Mouse (Mus musculus) forebrain, embryonic 11.5 days (tissue): ENCODE measurements around the gene Sf3b3. TPM values are rescaled to one million over a fixed set of nuclear protein-coding genes. Genes with fewer than 3 reads are reported as not detected.
"Not testable (repeated sequence)": the region's sequence is repeated elsewhere in the genome, so short reads cannot be mapped to it uniquely, and the experiment has no call there.

ENCODE experiments used
- ATAC-seq: fragments of 200-750 bp; cut with Nextera tagmentation; replicated peaks from 2 replicates; pipeline ENCODE4 v1.8.0; 2017; ENCODE audit warnings: moderate TSS enrichment; ENCODE audit not compliant: low FRiP score
- DNase-seq: peaks from one replicate; pipeline ENCODE4 v3.0.0-alpha.2; 2017; ENCODE audit warnings: low spot score
- H3K27ac ChIP-seq: fragments of 300-500 bp; sonication (generic); 2 replicates; pipeline ENCODE4 v1.5.1; 2014; ENCODE audit warnings: low read depth, low read length
- H3K27me3 ChIP-seq: fragments of 300-500 bp; sonication (generic); 2 replicates; pipeline ENCODE4 v1.6.1; 2014; ENCODE audit warnings: mild to moderate bottlenecking, low read length, mixed read lengths; ENCODE audit not compliant: control insufficient read depth, insufficient read depth
- H3K36me3 ChIP-seq: fragments of 300-500 bp; sonication (generic); 2 replicates; pipeline ENCODE4 v1.6.1; 2014; ENCODE audit warnings: mild to moderate bottlenecking, low read length, moderate library complexity, mixed read lengths; ENCODE audit not compliant: control insufficient read depth, insufficient read depth
- H3K4me1 ChIP-seq: fragments of 300-500 bp; sonication (generic); replicated peaks from 2 replicates; pipeline ENCODE4 v1.6.1; 2014; ENCODE audit warnings: low read length, mixed read lengths; ENCODE audit not compliant: control insufficient read depth, insufficient read depth
- H3K4me2 ChIP-seq: fragments of 300-500 bp; sonication (generic); 2 replicates; pipeline ENCODE4 v1.6.1; 2014; ENCODE audit warnings: low read depth, mild to moderate bottlenecking, low read length, moderate library complexity, mixed read lengths; ENCODE audit not compliant: severe bottlenecking
- H3K4me3 ChIP-seq: fragments of 300-500 bp; sonication (generic); 2 replicates; pipeline ENCODE4 v1.5.1; 2014; ENCODE audit warnings: low read depth, low read length
- H3K9ac ChIP-seq: fragments of 300-500 bp; sonication (generic); 2 replicates; pipeline ENCODE4 v1.6.1; 2014; ENCODE audit warnings: low read length
- H3K9me3 ChIP-seq: fragments of 300-500 bp; sonication (generic); 2 replicates; pipeline ENCODE4 v1.6.1; 2016; ENCODE audit warnings: low read length, mixed read lengths; ENCODE audit not compliant: control insufficient read depth
- WGBS: fragments of 180-500 bp; shearing (Covaris S2); extraction: QIAGEN DNeasy Blood & Tissue Kit; methylation state at CpG from one replicate; pipeline ENCODE4 v1.1.7; 2014; 5-methylcytosine and 5-hydroxymethylcytosine counted together
- polyA plus RNA-seq: library from polyadenylated mRNA; unstranded; fragments of >200 nt; fragmentation: Nextera tagmentation; extraction: Ambion mirVana; gene quantifications from 2 replicates; pipeline ENCODE4 v1.2.1, GENCODE M21; 2014

The Sf3b3 gene
- polyA plus RNA-seq, 1 experiment from 2014 or later, result 231 TPM

DNA sequence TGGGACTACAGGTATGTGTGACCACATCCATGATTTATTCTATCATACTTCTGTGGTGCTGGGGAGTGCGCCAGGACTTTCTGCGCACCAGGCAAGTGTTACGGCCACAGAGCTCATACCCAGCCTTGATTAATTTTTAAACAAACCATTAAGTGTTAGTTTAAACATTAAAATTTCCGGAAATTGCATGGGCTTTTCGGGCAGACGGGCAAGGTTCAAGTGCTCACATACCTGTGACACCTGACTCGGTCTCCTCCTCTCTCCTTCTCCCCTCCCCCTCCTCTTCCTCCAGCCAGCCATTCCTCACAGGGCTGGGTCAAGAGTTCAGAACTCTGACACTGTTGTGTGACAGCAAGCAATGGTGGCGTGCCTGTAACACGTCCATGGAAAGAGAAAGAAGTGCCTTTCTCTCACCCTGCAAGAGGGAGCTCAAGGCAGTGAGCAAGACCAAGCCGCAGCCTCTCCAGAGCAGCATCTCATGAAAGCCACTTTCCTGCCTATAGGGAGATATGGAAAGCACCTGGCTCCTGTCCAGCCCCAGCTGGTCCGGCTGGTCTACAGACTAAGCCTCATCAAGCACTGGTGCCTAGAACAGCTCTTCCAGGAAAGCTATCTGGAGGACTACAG lies 53.9 kb downstream of the Sf3b3 start:
- Histone ChIP-seq H3K9me3 (no peaks in the 10 kb centered on the region), H3K27ac (no peak overlapping the region), H3K4me3 (no peak overlapping the region), H3K9ac (no peak overlapping the region), H3K36me3 (no peaks in the 10 kb centered on the region), H3K4me2 (no peak overlapping the region), H3K4me1 (no peaks in the 10 kb centered on the region), H3K27me3 (no peaks in the 10 kb centered on the region)
- 85% methylated on average over 11 of the region's 11 CpGs for WGBS
- DNase-seq (no peak), ATAC-seq (no peak)

DNA sequence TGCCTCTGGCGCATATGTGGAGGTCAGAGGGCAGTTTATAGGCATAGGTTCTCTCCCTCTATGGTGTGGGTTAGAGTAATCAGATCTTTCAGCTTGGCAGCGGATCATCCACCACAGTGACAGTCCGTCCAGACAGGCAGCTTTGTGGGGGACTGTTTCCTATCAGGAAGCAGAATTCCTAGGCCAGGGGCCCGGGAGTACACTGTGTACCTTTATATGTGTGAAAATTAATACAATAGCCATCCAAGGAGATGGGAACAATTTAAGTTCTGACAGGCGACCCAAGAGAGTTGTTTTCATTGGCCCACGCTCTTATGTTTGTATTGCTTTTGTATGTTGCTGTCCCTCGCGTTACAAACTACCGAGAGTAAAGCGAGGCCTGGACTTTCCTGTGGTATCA lies 55.4 kb downstream of the Sf3b3 start:
- no peak overlapping the region for H3K4me2 ChIP-seq
- H3K4me3 ChIP-seq, result no peak overlapping the region
- no peaks in the 10 kb centered on the region for H3K9me3 ChIP-seq
- H3K4me1 ChIP-seq, result no peaks in the 10 kb centered on the region
- 87% methylated on average over 10 of the region's 10 CpGs for WGBS
- H3K27ac ChIP-seq, result no peak overlapping the region
- ATAC-seq (no peak), DNase-seq (no peak)
- H3K27me3 ChIP-seq, result no peaks in the 10 kb centered on the region
- H3K9ac ChIP-seq, result no peak overlapping the region
- H3K36me3 ChIP-seq, result no peaks in the 10 kb centered on the region

DNA sequence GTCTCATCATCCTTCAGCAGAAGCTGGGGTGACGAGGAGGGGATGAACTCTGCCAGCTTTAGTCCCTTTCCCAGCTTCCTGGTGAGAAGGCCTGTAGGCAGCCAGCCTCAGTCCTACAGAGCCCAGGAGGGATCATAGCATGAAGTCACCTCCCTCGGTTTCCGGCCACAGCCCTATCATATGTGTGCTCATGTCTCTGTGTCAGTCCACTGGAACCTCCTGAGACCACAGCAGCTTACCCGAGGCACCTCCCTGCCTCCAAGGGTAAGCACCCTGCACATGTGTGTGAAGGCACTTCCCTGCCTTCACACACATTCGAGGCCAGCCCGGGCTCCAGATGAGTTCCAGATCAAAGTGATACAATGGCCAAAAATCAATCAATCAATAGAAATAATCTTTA lies 56.3 kb downstream of the Sf3b3 start:
- Histone ChIP-seq H3K27me3 (no peaks in the 10 kb centered on the region), H3K4me1 (no peaks in the 10 kb centered on the region), H3K9ac (no peak overlapping the region), H3K27ac (no peak overlapping the region), H3K4me2 (no peak overlapping the region), H3K4me3 (no peak overlapping the region), H3K36me3 (no peaks in the 10 kb centered on the region), H3K9me3 (no peaks in the 10 kb centered on the region)
- 84% methylated on average over 6 of the region's 6 CpGs for WGBS
- DNase-seq (no peak), ATAC-seq (no peak)

DNA sequence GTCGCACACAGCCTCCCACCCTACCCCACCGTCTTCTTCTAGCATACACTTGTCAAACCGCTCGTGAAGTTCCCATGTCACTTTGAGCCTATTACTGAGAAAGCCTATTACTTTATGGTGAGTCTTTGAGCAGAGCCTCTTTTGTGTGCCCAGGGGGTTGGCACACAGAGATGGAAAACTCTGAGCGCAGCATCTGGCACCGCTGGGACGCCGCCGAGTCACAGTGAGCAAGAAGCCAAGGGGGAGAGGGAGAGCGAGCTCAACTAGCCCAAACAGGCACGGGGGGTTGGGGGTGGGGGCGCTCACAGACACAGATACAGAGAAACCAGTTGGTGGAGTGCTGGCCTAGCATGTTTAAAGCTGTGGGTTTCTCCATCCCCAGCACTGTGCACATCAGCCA lies 57.0 kb downstream of the Sf3b3 start:
- Histone ChIP-seq H3K27ac (no peak overlapping the region), H3K36me3 (no peaks in the 10 kb centered on the region)
- ATAC-seq, result no peak

DNA sequence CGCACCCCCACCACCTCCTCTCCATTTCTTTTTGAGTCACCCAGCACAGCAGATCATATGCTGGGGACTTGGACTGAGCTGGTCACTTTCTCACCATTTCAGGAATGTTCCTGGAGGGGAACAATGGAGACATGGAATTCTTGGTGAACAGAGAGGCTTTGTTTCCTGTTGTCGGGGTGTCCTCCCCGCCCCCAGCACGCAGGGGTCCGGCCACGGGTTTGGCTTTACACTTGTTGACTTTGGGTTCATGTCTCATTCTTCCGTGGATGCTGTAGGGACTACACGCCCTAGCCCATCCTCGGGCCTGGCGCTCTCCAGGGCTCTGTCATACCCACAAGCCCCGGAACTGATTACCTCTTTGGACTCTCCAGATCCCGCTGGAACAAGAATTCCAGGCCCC lies 57.6 kb downstream of the Sf3b3 start:
- Histone ChIP-seq H3K4me2 (no peak overlapping the region), H3K27ac (no peak overlapping the region), H3K4me1 (no peaks in the 10 kb centered on the region), H3K9me3 (no peaks in the 10 kb centered on the region), H3K36me3 (no peaks in the 10 kb centered on the region), H3K27me3 (no peaks in the 10 kb centered on the region), H3K4me3 (no peak overlapping the region), H3K9ac (no peak overlapping the region)
- WGBS, result 68% methylated on average over 12 of the region's 12 CpGs
- ATAC-seq, result no peak
- DNase-seq, result no peak

More for the DNA sequence above, 57.0 kb downstream of the Sf3b3 start:
- Histone ChIP-seq H3K4me3 (no peak overlapping the region), H3K4me2 (no peak overlapping the region), H3K9ac (no peak overlapping the region), H3K27me3 (no peaks in the 10 kb centered on the region), H3K9me3 (no peaks in the 10 kb centered on the region), H3K4me1 (no peaks in the 10 kb centered on the region)
- 66% methylated on average over 12 of the region's 12 CpGs for WGBS
- DNase-seq, result no peak

DNA sequence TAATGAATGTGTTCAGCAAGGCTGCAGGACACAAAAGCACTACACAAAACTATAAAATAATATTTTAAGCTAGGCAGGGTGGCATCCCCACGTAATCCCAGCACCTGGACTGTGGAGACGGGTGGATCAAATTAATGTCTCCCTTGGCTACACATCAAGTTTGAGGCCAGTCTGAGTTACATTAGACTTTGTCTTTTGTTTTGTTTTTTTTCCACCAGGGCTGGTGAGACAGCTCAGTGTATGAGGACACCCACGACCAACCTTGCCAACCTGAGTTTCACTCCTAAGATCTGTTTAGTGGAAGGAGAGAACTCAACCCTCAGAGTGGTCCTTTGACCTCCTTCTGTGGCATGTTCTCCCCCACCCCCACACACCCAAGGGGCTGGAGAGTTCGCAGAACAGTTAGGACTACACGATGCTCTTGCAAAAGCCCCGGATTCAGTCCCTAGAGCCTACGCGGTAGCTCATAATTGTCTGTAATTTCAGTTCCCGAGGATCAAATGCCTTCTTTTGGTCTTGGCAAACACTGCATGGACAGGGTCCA lies 59.1 kb downstream of the Sf3b3 start:
- Histone ChIP-seq H3K9ac (no peak overlapping the region), H3K9me3 (no peaks in the 10 kb centered on the region), H3K27ac (no peak overlapping the region), H3K4me2 (no peak overlapping the region), H3K27me3 (no peaks in the 10 kb centered on the region), H3K4me1 (no peaks in the 10 kb centered on the region), H3K36me3 (no peaks in the 10 kb centered on the region), H3K4me3 (no peak overlapping the region)
- 89% methylated on average over 9 of the region's 9 CpGs for WGBS
- DNase-seq (no peak), ATAC-seq (no peak)

DNA sequence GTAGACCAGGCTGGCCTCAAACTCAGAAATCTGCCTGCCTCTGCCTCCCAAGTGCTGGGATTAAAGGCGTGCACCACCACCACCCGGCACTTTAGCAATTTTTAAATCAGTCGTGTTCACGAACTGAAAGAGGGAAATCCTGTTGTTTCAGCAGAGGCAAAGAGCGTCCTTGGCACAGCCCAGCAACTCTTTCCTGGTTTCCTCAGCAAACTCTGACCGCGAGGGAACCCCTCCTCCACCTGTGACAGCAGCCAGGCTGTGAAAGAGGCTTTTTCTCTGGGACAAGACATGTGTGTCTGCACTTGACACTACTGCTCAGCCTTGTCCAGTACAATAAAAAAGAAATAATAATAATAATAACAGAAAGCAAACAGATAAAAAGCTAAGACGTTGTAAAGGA lies 59.7 kb downstream of the Sf3b3 start:
- Histone ChIP-seq H3K9me3 (no peaks in the 10 kb centered on the region), H3K9ac (no peak overlapping the region), H3K27ac (no peak overlapping the region), H3K36me3 (no peaks in the 10 kb centered on the region), H3K4me1 (no peaks in the 10 kb centered on the region), H3K4me3 (no peak overlapping the region), H3K27me3 (no peaks in the 10 kb centered on the region), H3K4me2 (no peak overlapping the region)
- DNase-seq (no peak), ATAC-seq (no peak)
- 83% methylated on average over 8 of the region's 8 CpGs for WGBS

DNA sequence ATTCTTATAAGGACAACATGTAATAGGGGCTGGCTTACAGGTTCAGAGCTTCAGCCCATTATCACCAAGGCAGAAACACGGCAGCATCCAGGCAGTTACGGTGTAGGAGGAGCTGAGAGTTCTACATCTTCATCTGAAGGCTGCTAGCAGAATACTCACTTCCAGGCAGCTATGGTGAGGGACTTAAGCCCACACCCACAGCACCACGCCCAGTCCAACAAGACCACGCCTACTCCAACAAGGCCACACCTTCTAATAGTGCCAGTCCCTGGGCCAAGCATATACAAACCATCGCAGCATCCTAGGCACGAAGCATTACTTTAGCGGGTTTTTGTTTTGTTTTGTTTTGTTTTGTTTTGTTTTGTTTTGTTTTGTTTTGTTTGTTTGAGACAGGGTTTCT lies 60.1 kb downstream of the Sf3b3 start:
- not testable (repeated sequence) for ATAC-seq

DNA sequence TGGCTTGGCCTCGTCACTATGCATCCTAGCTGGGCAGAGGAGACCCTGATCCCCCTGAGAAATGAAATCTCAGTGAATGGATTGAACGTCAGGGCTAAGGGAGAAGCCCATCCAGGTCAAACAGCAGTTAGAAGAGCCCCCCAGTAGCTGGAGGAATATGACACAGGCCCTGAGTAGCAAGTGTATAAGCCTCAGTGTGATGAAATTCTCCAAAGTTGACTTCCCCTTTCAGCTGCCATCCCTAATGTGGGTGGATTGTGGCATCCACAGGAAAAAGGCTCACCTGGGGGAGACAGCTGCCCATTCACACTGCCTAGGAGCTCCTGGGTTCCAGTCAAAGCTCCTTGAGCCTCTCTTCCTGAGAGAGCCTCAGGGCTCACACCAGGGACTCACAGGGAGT lies 61.2 kb downstream of the Sf3b3 start:
- Histone ChIP-seq H3K9me3 (no peaks in the 10 kb centered on the region), H3K9ac (no peak overlapping the region), H3K27me3 (no peaks in the 10 kb centered on the region), H3K4me1 (no peaks in the 10 kb centered on the region), H3K4me2 (no peak overlapping the region), H3K4me3 (no peak overlapping the region), H3K27ac (no peak overlapping the region), H3K36me3 (no peaks in the 10 kb centered on the region)
- no peak for DNase-seq
- WGBS, result 71% methylated on average over 2 of the region's 2 CpGs
- no peak for ATAC-seq

More for the DNA sequence above, 60.1 kb downstream of the Sf3b3 start:
- not testable (repeated sequence) for H3K9me3 ChIP-seq, H3K4me1 ChIP-seq, H3K27ac ChIP-seq, H3K4me2 ChIP-seq, H3K4me3 ChIP-seq, H3K27me3 ChIP-seq, H3K36me3 ChIP-seq, H3K9ac ChIP-seq, DNase-seq
- WGBS, result 80% methylated on average over 7 of the region's 7 CpGs
